Mouse (Mus musculus) liver, embryonic 14.5 days (tissue): ENCODE measurements at regions not wholly inside any gene's neighbourhood (a gene's known extent, or its start where the extent isn't known, plus 50 kb on each side); places are given as distances from the start of the nearest gene placed in this dataset.

Source experiments
- ATAC-seq: fragments of 200-750 bp; cut with Nextera tagmentation; 2 replicates; pipeline ENCODE4 v1.8.0; 2017; ENCODE audit warnings: moderate number of reproducible peaks, mild to moderate bottlenecking, moderate library complexity; ENCODE audit not compliant: insufficient read depth
- DNase-seq, 3 experiments: peaks; one replicate each; pipeline ENCODE4 v3.0.0-alpha.2; 2012 to 2013; ENCODE audit warnings: low read depth in 3 of 3, low spot score in 3 of 3
- H3K27ac ChIP-seq: fragments of 300-500 bp; sonication (generic); 2 replicates; pipeline ENCODE4 v1.5.1; 2014; ENCODE audit warnings: moderate library complexity, mild to moderate bottlenecking, control low read depth, inconsistent platforms
- H3K27me3 ChIP-seq: fragments of 300-500 bp; sonication (generic); 2 replicates; pipeline ENCODE4 v1.6.1; 2014; ENCODE audit warnings: mild to moderate bottlenecking, low read length, moderate library complexity; ENCODE audit not compliant: control insufficient read depth, insufficient read depth
- H3K36me3 ChIP-seq: fragments of 300-500 bp; sonication (generic); replicated peaks from 2 replicates; pipeline ENCODE4 v1.6.1; 2014; ENCODE audit warnings: low read depth; ENCODE audit not compliant: control insufficient read depth, insufficient read depth
- H3K4me1 ChIP-seq, 2 experiments: fragments of 200-500 bp in 1 of 2; fragments of 300-500 bp in 1 of 2; sonication (generic) in 1 of 2; replicated peaks; 2 replicates each; pipeline ENCODE4 v1.6.1; 2012 to 2014; ENCODE audit warnings: antibody characterized with exemption in 1 of 2, inconsistent platforms in 1 of 2, low read length in 1 of 2; ENCODE audit not compliant: control insufficient read depth in 2 of 2, insufficient read depth in 2 of 2
- H3K4me2 ChIP-seq: fragments of 300-500 bp; sonication (generic); 2 replicates; pipeline ENCODE4 v1.6.1; 2014; ENCODE audit warnings: low read depth, mild to moderate bottlenecking, control low read depth, moderate library complexity
- H3K4me3 ChIP-seq, 2 experiments: fragments of 200-500 bp in 1 of 2; fragments of 300-500 bp in 1 of 2; sonication (generic) in 1 of 2; 2 replicates each; pipeline ENCODE4 v1.5.1; 2012 to 2014; ENCODE audit warnings: low read depth in 2 of 2, low read length in 2 of 2, mild to moderate bottlenecking in 2 of 2, control low read depth in 1 of 2, inconsistent platforms in 1 of 2, moderate library complexity in 1 of 2; ENCODE audit not compliant: insufficient read depth in 1 of 2
- H3K9ac ChIP-seq: fragments of 300-500 bp; sonication (generic); replicated peaks from 2 replicates; pipeline ENCODE4 v1.6.1; 2014; ENCODE audit warnings: mild to moderate bottlenecking, control low read depth, moderate library complexity
- H3K9me3 ChIP-seq: fragments of 300-500 bp; sonication (generic); 2 replicates; pipeline ENCODE4 v1.6.1; 2016; ENCODE audit warnings: low read length, mixed read lengths; ENCODE audit not compliant: control insufficient read depth
- CTCF ChIP-seq: IDR thresholded peaks from 2 replicates; pipeline ENCODE4 v1.5.1; 2016; ENCODE audit warnings: antibody characterized with exemption, low read depth, control low read depth
- EP300 ChIP-seq: IDR thresholded peaks from 2 replicates; pipeline ENCODE4 v1.6.1; 2016; ENCODE audit warnings: antibody characterized with exemption, low read depth
- WGBS: fragments of 180-500 bp; shearing (Covaris S2); extraction: QIAGEN DNeasy Blood & Tissue Kit; methylation state at CpG from one replicate; pipeline ENCODE4 v1.1.7; 2014; ENCODE audit not compliant: insufficient replicate concordance; 5-methylcytosine and 5-hydroxymethylcytosine counted together

GRCm38 (mm10) chr13:5424110-5424509 is 437.2 kb upstream of the Klf6 start:
- H3K9ac ChIP-seq: no peak overlapping the region
- no peaks in the 10 kb centered on the region for H3K36me3 ChIP-seq
- H3K27ac ChIP-seq: no peak overlapping the region
- no peak for DNase-seq
- WGBS: 67% methylated on average over 1 of the region's 1 CpGs
- H3K4me2 ChIP-seq: no peak overlapping the region
- TF ChIP-seq CTCF: no peak
- no peaks in the 10 kb centered on the region for H3K27me3 ChIP-seq
- ATAC-seq: no peak
- H3K4me3 ChIP-seq: no peak overlapping the region
- H3K4me1 ChIP-seq: no peaks in the 10 kb centered on the region
- no peaks in the 10 kb centered on the region for H3K9me3 ChIP-seq

- no peak overlapping the region for H3K27ac ChIP-seq
- H3K27me3 ChIP-seq: no peaks in the 10 kb centered on the region
- ATAC-seq: no peak
- 66% methylated on average over 9 of the region's 9 CpGs for WGBS
- H3K9me3 ChIP-seq: no peaks in the 10 kb centered on the region
- H3K4me3 ChIP-seq: no peak overlapping the region
- no peaks in the 10 kb centered on the region for H3K36me3 ChIP-seq
- DNase-seq: no peak
- no peak overlapping the region for H3K9ac ChIP-seq
- no peak overlapping the region for H3K4me2 ChIP-seq
- TF ChIP-seq EP300 (no peak), CTCF (no peak)
- H3K4me1 ChIP-seq: no peaks in the 10 kb centered on the region
Observed at GRCm38 (mm10) chr13:5425491-5426232, 435.6 kb upstream of the Klf6 start.

GRCm38 (mm10) chr13:5433652-5434051 is 427.6 kb upstream of the Klf6 start:
- H3K36me3 ChIP-seq: no peaks in the 10 kb centered on the region
- DNase-seq: no peak
- WGBS: 48% methylated on average over 1 of the region's 1 CpGs

GRCm38 (mm10) chr13:5435131-5435530 is 426.2 kb upstream of the Klf6 start:
- no peak overlapping the region for H3K4me2 ChIP-seq
- no peaks in the 10 kb centered on the region for H3K9me3 ChIP-seq
- ATAC-seq (no peak), DNase-seq (no peak)
- H3K36me3 ChIP-seq: no peaks in the 10 kb centered on the region
- TF ChIP-seq EP300 (no peak), CTCF (no peak)
- no peak overlapping the region for H3K9ac ChIP-seq
- H3K4me1 ChIP-seq: no peaks in the 10 kb centered on the region
- H3K27ac ChIP-seq: no peak overlapping the region
- no peaks in the 10 kb centered on the region for H3K27me3 ChIP-seq
- no peak overlapping the region for H3K4me3 ChIP-seq

More at GRCm38 (mm10) chr13:5433652-5434051, 427.6 kb upstream of the Klf6 start:
- no peaks in the 10 kb centered on the region for H3K4me1 ChIP-seq
- no peak overlapping the region for H3K9ac ChIP-seq
- no peak for ATAC-seq
- H3K4me2 ChIP-seq: no peak overlapping the region
- H3K27ac ChIP-seq: no peak overlapping the region
- H3K9me3 ChIP-seq: no peaks in the 10 kb centered on the region
- H3K27me3 ChIP-seq: no peaks in the 10 kb centered on the region
- TF ChIP-seq CTCF (no peak), EP300 (no peak)
- no peak overlapping the region for H3K4me3 ChIP-seq

- H3K9ac ChIP-seq: no peak overlapping the region
- no peak overlapping the region for H3K27ac ChIP-seq
- no peak for DNase-seq
- no peak for ATAC-seq
- no peak overlapping the region for H3K4me2 ChIP-seq
- H3K27me3 ChIP-seq: no peaks in the 10 kb centered on the region
- no peaks in the 10 kb centered on the region for H3K9me3 ChIP-seq
- no peaks in the 10 kb centered on the region for H3K36me3 ChIP-seq
- TF ChIP-seq CTCF: no peak
- TF ChIP-seq EP300: no peak
- no peaks in the 10 kb centered on the region for H3K4me1 ChIP-seq
- WGBS: 57% methylated on average over 2 of the region's 2 CpGs
- no peak overlapping the region for H3K4me3 ChIP-seq
Observed at GRCm38 (mm10) chr13:5436191-5436590, 425.1 kb upstream of the Klf6 start.
